Mouse (Mus musculus) retina, postnatal 7 days (tissue): ENCODE results near the gene Arrdc4.

Experiments
- DNase-seq: peaks from one replicate; pipeline ENCODE4 v3.0.0-alpha.2; 2012; ENCODE audit warnings: low read depth, low spot score

Arrdc4 gene

DNA sequence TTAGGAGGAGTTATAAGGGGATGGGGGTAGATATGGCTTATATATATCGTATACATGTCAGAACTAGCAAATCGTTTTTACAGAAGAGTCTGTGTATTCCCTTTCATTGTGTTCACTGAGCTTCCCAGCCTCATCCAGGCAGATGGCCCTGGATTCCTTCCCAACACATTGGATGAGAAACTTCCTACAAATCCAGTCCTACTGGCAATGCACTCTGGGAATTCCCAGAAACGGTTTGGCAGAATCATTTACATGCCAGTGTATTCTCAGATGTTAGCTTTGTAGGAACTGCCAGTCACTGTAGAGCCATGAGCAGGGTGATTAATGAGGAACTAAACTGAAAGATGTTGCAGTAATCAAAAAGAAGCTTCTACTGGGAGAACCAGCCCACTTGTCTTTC, 36.6 kb downstream of the Arrdc4 start:
- DNase-seq: no peak

GRCm38 (mm10) chr7:68709319-68709573, 39.8 kb downstream of the Arrdc4 start:
- DNase-seq: no peak

- DNase-seq: no peak
Measured at GRCm38 (mm10) chr7:68708563-68709318, 40.3 kb downstream of the Arrdc4 start.

DNA sequence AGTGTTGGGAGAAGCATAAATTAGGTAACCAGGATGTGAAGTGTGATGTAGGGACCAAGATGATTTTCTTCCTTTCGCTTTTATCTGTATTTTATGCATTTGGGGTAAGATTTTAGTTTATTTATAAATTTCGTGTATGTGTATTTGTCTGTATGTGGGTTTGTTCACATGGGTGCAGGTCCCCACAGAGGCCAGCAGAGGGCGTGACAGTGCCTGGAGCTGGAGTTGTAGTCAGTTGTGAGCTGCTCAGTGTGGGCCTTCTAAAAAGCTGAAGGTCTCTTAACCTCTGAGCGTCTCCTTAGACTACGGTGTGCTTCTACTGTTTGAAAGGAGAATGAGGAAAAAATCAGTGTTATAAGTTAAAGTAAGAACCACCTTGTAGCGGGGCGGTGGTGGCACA, 43.9 kb downstream of the Arrdc4 start:
- DNase-seq: no peak

- DNase-seq: no peak
Measured at GRCm38 (mm10) chr7:68697313-68697712, 51.7 kb downstream of the Arrdc4 start.

- DNase-seq: no peak
Measured at GRCm38 (mm10) chr7:68696908-68697307, 52.1 kb downstream of the Arrdc4 start.

GRCm38 (mm10) chr7:68696446-68696845, 52.6 kb downstream of the Arrdc4 start:
- no peak for DNase-seq

- DNase-seq: no peak
Measured at GRCm38 (mm10) chr7:68692731-68693130, 56.3 kb downstream of the Arrdc4 start.

DNA sequence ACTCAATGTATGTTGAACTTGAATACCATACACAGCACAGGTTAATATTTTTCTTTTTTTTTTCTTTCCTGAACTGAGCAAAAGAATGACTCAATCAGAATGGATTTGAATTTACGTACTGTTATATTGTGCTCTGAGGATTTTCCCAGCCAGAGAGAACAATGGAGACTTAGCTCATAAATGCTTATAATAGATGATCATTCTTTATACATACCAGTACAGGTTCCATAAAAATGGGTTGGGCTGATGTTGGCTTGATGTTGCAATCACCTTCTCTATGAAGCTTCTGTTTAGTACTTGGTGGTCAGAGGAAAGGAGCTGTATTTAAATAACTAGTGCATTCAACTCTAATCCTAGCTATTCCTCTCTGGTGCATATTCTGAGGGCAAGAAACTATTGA, 57.6 kb downstream of the Arrdc4 start:
- DNase-seq: no peak

DNA sequence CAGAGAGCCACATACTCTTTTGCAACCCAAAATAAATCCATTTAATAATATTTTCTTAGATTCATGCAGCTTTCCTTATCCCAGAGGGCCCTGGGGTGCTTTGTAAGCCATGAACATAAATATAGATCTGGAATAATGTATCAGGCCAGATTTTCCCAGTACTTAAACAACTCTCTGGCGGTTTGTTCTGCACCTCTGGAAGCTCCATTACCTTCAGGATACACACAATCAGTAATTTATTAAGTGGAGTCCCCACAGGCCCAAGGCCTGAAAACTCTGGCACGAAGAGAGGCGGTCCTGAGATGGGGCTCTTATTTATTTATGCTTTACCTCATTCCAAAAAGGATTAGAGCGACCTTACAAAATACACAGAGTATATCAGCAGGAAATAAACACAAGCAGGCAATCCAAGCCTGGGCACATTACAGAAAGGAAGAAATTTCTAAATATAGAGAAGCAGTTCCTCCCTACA, 61.9 kb downstream of the Arrdc4 start:
- DNase-seq: no peak
